Mouse (Mus musculus) hindbrain, embryonic 15.5 days (tissue): ENCODE measurements around the gene Gipc2. TPM values are rescaled to one million over a fixed set of nuclear protein-coding genes. Genes with fewer than 3 reads are reported as not detected.

Experiments
- ATAC-seq: fragments of 200-750 bp; cut with Nextera tagmentation; 2 replicates; pipeline ENCODE4 v1.8.0; 2017; ENCODE audit warnings: low read depth, moderate number of reproducible peaks, moderate TSS enrichment; ENCODE audit not compliant: low FRiP score
- H3K27ac ChIP-seq: fragments of 300-500 bp; sonication (generic); replicated peaks from 2 replicates; pipeline ENCODE4 v1.5.1; 2015; ENCODE audit warnings: mild to moderate bottlenecking, inconsistent platforms
- H3K27me3 ChIP-seq: fragments of 300-500 bp; sonication (generic); 2 replicates; pipeline ENCODE4 v1.6.1; 2015; ENCODE audit warnings: control low read depth, inconsistent platforms
- H3K36me3 ChIP-seq: fragments of 300-500 bp; sonication (generic); 2 replicates; pipeline ENCODE4 v1.6.1; 2015; ENCODE audit warnings: control low read depth, inconsistent platforms
- H3K4me1 ChIP-seq: fragments of 300-500 bp; sonication (generic); replicated peaks from 2 replicates; pipeline ENCODE4 v1.6.1; 2015; ENCODE audit warnings: control low read depth, inconsistent platforms
- H3K4me2 ChIP-seq: fragments of 300-500 bp; sonication (generic); 2 replicates; pipeline ENCODE4 v1.6.1; 2015; ENCODE audit warnings: moderate library complexity, mild to moderate bottlenecking, inconsistent platforms
- H3K4me3 ChIP-seq: fragments of 300-500 bp; sonication (generic); 2 replicates; pipeline ENCODE4 v1.5.1; 2015; ENCODE audit warnings: mild to moderate bottlenecking, inconsistent platforms
- H3K9ac ChIP-seq: fragments of 300-500 bp; sonication (generic); 2 replicates; pipeline ENCODE4 v1.6.1; 2015; ENCODE audit warnings: inconsistent platforms
- H3K9me3 ChIP-seq: fragments of 300-500 bp; sonication (generic); 2 replicates; pipeline ENCODE4 v1.6.1; 2016; ENCODE audit warnings: control low read depth, inconsistent platforms
- WGBS: fragments of 180-500 bp; shearing (Covaris S2); methylation state at CpG from one replicate; pipeline ENCODE4 v1.1.7; 2015; 5-methylcytosine and 5-hydroxymethylcytosine counted together
- polyA plus RNA-seq: library from polyadenylated mRNA; unstranded; fragments of >200 nt; fragmentation: Nextera tagmentation; extraction: Ambion mirVana; gene quantifications from 2 replicates; pipeline ENCODE4 v1.2.1, GENCODE M21; 2015

The Gipc2 gene
- polyA plus RNA-seq, 1 experiment from 2014 or later, result 13.7 TPM

DNA sequence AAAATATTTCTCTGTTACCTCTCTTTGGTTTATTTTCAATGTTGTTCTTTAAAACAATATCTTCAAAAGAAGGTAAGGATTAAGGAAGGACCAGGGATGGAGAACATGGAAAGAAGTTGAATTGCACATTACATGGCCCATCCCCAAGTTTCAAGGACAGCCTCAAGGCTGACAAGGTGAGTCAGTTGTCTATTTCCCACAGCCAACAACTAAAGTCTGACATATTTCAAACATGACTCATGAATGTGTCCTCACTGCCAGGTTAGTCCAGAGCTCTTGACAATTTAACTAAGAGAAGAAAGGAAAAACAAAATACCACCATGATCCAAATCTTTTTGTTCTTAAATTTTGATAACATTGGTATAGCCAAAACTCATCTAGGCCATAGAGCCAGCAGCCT, 118.1 kb downstream of the Gipc2 start:
- no peak overlapping the region for H3K27ac ChIP-seq
- H3K9me3 ChIP-seq, result no peaks in the 10 kb centered on the region
- no peaks in the 10 kb centered on the region for H3K27me3 ChIP-seq
- H3K36me3 ChIP-seq, result no peaks in the 10 kb centered on the region
- no peak overlapping the region for H3K4me2 ChIP-seq
- H3K4me3 ChIP-seq, result no peak overlapping the region
- H3K9ac ChIP-seq, result no peak overlapping the region
- no peaks in the 10 kb centered on the region for H3K4me1 ChIP-seq
- ATAC-seq, result no peak

DNA sequence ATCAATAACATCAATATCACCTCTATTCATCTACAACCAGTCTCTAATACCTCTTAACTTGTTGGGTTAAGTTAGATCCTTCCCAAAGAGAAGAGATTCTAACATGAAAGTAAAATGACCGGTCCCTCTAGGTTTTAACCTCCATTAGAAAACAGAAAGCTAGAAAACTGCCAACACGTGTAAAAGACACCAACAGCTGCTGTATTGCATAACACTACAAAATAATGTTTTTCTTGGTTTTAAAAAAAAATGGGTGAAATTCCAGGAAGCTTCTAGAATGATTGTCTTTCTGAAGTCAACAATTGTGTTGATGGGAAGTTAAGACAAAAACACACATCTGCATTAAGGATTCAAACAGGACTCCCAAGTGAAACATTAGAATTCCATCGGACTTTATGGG, 119.1 kb downstream of the Gipc2 start:
- H3K27ac ChIP-seq, result no peak overlapping the region
- H3K36me3 ChIP-seq, result no peaks in the 10 kb centered on the region
- no peak overlapping the region for H3K4me3 ChIP-seq
- no peak for ATAC-seq
- H3K4me1 ChIP-seq, result no peaks in the 10 kb centered on the region
- WGBS, result 90% methylated on average over 3 of the region's 3 CpGs
- no peaks in the 10 kb centered on the region for H3K27me3 ChIP-seq
- H3K9me3 ChIP-seq, result no peaks in the 10 kb centered on the region
- no peak overlapping the region for H3K4me2 ChIP-seq
- no peak overlapping the region for H3K9ac ChIP-seq

Other genes starting within 250 kb of the Gipc2 start
- gene Dnajb4, start 44.1 kb upstream of the Gipc2 start, polyA plus RNA-seq, result 42.4 and 42.5 TPM in 2 replicates
- gene Fubp1, start 44.2 kb upstream of the Gipc2 start, polyA plus RNA-seq, result 201 and 208 TPM in 2 replicates
- gene Nexn, start 100.1 kb upstream of the Gipc2 start, polyA plus RNA-seq, result 1.4 and 1.8 TPM in 2 replicates
- gene Miga1, start 174.2 kb upstream of the Gipc2 start, polyA plus RNA-seq, result 18.3 and 21.0 TPM in 2 replicates
- gene Usp33, start 180.2 kb upstream of the Gipc2 start, polyA plus RNA-seq, result 80.9 and 88.7 TPM in 2 replicates
- 29.5 TPM in 2 replicates for gene Zzz3, start 229.2 kb upstream of the Gipc2 start, polyA plus RNA-seq